Mouse (Mus musculus): ENCODE measurements around the gene Smad3. TPM values are rescaled to one million over a fixed set of nuclear protein-coding genes. Genes with fewer than 3 reads are reported as not detected.

Gene Smad3
- polyA plus RNA-seq, 1 experiment: 25.5 TPM

DNA sequence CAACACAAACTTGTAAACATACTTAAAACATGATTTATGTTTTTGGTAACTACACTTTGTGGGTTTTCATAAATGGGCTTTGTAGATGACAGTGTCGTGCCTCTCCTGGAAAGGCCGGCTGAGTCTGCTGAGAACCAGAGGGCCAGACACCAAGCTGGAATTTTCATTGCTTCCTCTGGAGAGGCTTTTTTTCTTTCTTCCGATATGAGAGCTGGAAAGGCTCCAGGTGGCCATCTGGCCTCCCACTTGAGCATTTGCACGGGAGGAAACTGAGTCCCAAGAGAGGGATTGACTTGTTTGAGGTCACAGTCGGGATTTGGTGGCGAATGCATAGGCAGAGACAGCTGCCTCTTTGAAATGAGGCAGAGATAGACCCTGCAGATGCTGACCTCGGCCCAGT lies 31.6 kb upstream of the Smad3 start:
- Histone ChIP-seq H3K36me3 (ENCODE audit: control insufficient read depth, insufficient read depth) (no peaks in the 10 kb centered on the region), H3K4me2 (ENCODE audit: low read depth) (no peak overlapping the region), H3K4me3 (no peak overlapping the region), H3K27me3 (ENCODE audit: control insufficient read depth, insufficient read depth, insufficient read length) (no peaks in the 10 kb centered on the region), H3K79me2 (ENCODE audit: control insufficient read depth, insufficient read depth) (no peaks in the 10 kb centered on the region), H3ac (ENCODE audit: control insufficient read depth, insufficient read length) (no peak overlapping the region)
- TF ChIP-seq MYOD1 (IDR thresholded peaks at IDR 0.05; ENCODE audit: control insufficient read depth in 1 of 3, insufficient read length in 2 of 3, low read depth in 2 of 3) (peak in 1 of 3 experiments; percentile 26), REST (IDR thresholded peaks at IDR 0.05; ENCODE audit: insufficient read depth, insufficient read length) (no peak)

DNA sequence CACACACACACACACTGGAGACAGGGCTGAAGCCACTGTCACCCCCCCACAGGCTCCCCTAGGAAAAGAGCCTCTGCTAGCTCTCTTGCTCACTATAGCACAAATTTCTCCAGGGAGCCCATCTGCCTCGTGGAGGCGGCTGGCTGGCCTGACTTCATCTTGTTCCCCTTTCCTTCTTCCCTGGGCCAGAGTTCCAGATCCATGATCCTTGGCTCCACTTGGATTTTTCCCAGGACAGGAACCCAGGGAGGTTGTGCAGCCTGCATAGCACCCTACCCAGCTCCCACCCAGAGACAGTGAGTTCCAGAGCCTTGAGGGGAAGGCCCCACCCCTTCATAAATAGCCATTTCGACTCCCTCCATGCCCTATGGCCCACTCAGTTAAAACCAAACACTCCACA lies 29.8 kb upstream of the Smad3 start:
- Histone ChIP-seq H3ac (ENCODE audit: control insufficient read depth, insufficient read length) (no peak overlapping the region), H3K4me2 (ENCODE audit: low read depth) (no peak overlapping the region), H3K4me3 (no peak overlapping the region), H3K79me2 (ENCODE audit: control insufficient read depth, insufficient read depth) (no peaks in the 10 kb centered on the region), H3K27me3 (ENCODE audit: control insufficient read depth, insufficient read depth, insufficient read length) (no peaks in the 10 kb centered on the region), H3K36me3 (ENCODE audit: control insufficient read depth, insufficient read depth) (no peaks in the 10 kb centered on the region)
- TF ChIP-seq MYOG (IDR thresholded peaks at IDR 0.05; ENCODE audit: control insufficient read depth in 1 of 3, insufficient read depth in 1 of 3, insufficient read length in 2 of 3, low read depth in 2 of 3): no peak
- no peak for TF ChIP-seq POLR2AphosphoS2 (IDR thresholded peaks at IDR 0.05; ENCODE audit: insufficient read length, low read depth)
- no peak for TF ChIP-seq POLR2A (IDR thresholded peaks at IDR 0.05; ENCODE audit: insufficient read length, low read depth)
- no peak for TF ChIP-seq TCF12 (IDR thresholded peaks at IDR 0.05; ENCODE audit: insufficient read depth, poor library complexity, severe bottlenecking)
- TF ChIP-seq E2F4 (IDR thresholded peaks at IDR 0.05; ENCODE audit: insufficient read depth): no peak
- TF ChIP-seq MAX (IDR thresholded peaks at IDR 0.05; ENCODE audit: low read depth): no peak
- no peak for TF ChIP-seq TCF3 (IDR thresholded peaks at IDR 0.05; ENCODE audit: insufficient read length, low read depth)
- no peak for TF ChIP-seq MYOD1 (IDR thresholded peaks at IDR 0.05; ENCODE audit: control insufficient read depth in 1 of 3, insufficient read length in 2 of 3, low read depth in 2 of 3)
- TF ChIP-seq SRF (IDR thresholded peaks at IDR 0.05; ENCODE audit: control insufficient read depth, insufficient read length, low read depth): no peak
- no peak for TF ChIP-seq REST (IDR thresholded peaks at IDR 0.05; ENCODE audit: insufficient read depth, insufficient read length)
- no peak for TF ChIP-seq CEBPB (IDR thresholded peaks at IDR 0.05; ENCODE audit: insufficient read depth, poor library complexity, severe bottlenecking)
- no peak for TF ChIP-seq USF1 (IDR thresholded peaks at IDR 0.05; ENCODE audit: low read depth)

DNA sequence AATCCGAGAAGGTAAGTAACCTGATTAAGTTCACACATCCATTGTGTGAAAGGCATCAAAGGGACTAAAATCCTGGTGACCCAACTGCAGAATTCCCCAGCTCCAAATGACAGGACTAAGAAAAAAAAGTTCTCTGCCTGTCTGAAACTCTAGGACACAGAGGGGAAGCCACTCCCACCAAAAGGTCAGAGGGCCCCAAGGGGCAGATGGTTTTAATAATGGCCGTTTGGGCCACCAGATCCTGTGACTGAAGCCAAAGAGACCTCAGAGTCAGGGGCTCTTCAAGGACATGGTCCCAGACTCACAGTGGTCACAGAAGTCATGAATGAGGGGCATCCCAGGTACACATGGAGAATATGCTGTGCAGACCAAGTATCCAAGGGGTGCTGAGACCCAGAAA lies 29.3 kb upstream of the Smad3 start:
- TF ChIP-seq CEBPB (IDR thresholded peaks at IDR 0.05; ENCODE audit: insufficient read depth, poor library complexity, severe bottlenecking) (no peak), MYOD1 (IDR thresholded peaks at IDR 0.05; ENCODE audit: control insufficient read depth in 1 of 3, insufficient read length in 2 of 3, low read depth in 2 of 3) (no peak), TCF3 (IDR thresholded peaks at IDR 0.05; ENCODE audit: insufficient read length, low read depth) (no peak), SRF (IDR thresholded peaks at IDR 0.05; ENCODE audit: control insufficient read depth, insufficient read length, low read depth) (no peak), MAX (IDR thresholded peaks at IDR 0.05; ENCODE audit: low read depth) (no peak)
- no peaks in the 10 kb centered on the region for H3K27me3 ChIP-seq (ENCODE audit: control insufficient read depth, insufficient read depth, insufficient read length)
- no peaks in the 10 kb centered on the region for H3K79me2 ChIP-seq (ENCODE audit: control insufficient read depth, insufficient read depth)
- H3K36me3 ChIP-seq (ENCODE audit: control insufficient read depth, insufficient read depth): no peaks in the 10 kb centered on the region
- H3ac ChIP-seq (ENCODE audit: control insufficient read depth, insufficient read length): no peak overlapping the region
- no peak overlapping the region for H3K4me2 ChIP-seq (ENCODE audit: low read depth)
- H3K4me3 ChIP-seq: no peak overlapping the region

DNA sequence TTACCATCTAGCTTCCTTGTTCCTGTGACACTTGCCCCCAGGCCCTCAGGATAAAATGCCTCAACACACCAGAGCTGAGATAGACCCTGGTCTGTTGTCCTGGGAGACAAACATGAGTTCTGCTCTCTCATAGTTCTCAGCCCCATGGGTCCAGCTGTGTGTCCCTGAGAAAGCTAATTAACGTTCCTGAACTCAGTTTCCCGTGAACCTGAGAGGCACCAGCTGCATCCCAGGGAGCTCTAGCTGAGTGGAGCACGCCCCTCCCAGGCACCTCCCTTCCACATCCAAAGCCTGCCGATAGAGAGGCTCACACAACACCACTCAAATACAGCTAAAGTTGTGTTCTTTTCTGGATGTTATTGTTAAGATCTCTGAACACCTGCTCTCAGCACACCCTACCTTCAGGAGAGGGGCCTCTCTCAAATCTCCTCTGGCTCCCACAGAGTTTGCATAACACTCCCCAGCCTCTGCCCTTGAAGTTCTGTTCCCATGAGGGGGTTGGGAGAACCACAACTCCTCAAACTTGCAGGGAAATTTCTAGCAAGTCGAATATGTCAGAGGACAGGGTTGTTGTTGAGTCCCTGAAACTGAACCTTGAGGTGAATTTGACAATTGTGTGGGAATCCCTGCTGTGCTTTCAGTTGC lies 28.4 kb upstream of the Smad3 start:
- H3ac ChIP-seq (ENCODE audit: control insufficient read depth, insufficient read length): no peak overlapping the region
- H3K4me2 ChIP-seq (ENCODE audit: low read depth): no peak overlapping the region
- H3K27me3 ChIP-seq (ENCODE audit: control insufficient read depth, insufficient read depth, insufficient read length): no peaks in the 10 kb centered on the region
- no peak overlapping the region for H3K4me3 ChIP-seq
- H3K36me3 ChIP-seq (ENCODE audit: control insufficient read depth, insufficient read depth): no peaks in the 10 kb centered on the region
- H3K79me2 ChIP-seq (ENCODE audit: control insufficient read depth, insufficient read depth): no peaks in the 10 kb centered on the region
- TF ChIP-seq REST (IDR thresholded peaks at IDR 0.05; ENCODE audit: insufficient read depth, insufficient read length) (no peak), E2F4 (IDR thresholded peaks at IDR 0.05; ENCODE audit: insufficient read depth) (no peak), MYOD1 (IDR thresholded peaks at IDR 0.05; ENCODE audit: control insufficient read depth in 1 of 3, insufficient read length in 2 of 3, low read depth in 2 of 3) (no peak), POLR2A (IDR thresholded peaks at IDR 0.05; ENCODE audit: insufficient read length, low read depth) (no peak), TCF3 (IDR thresholded peaks at IDR 0.05; ENCODE audit: insufficient read length, low read depth) (no peak), MAX (IDR thresholded peaks at IDR 0.05; ENCODE audit: low read depth) (no peak), POLR2AphosphoS2 (IDR thresholded peaks at IDR 0.05; ENCODE audit: insufficient read length, low read depth) (no peak), TCF12 (IDR thresholded peaks at IDR 0.05; ENCODE audit: insufficient read depth, poor library complexity, severe bottlenecking) (no peak), CEBPB (IDR thresholded peaks at IDR 0.05; ENCODE audit: insufficient read depth, poor library complexity, severe bottlenecking) (no peak), USF1 (IDR thresholded peaks at IDR 0.05; ENCODE audit: low read depth) (no peak), MYOG (IDR thresholded peaks at IDR 0.05; ENCODE audit: control insufficient read depth in 1 of 3, insufficient read depth in 1 of 3, insufficient read length in 2 of 3, low read depth in 2 of 3) (no peak), SRF (IDR thresholded peaks at IDR 0.05; ENCODE audit: control insufficient read depth, insufficient read length, low read depth) (no peak)

DNA sequence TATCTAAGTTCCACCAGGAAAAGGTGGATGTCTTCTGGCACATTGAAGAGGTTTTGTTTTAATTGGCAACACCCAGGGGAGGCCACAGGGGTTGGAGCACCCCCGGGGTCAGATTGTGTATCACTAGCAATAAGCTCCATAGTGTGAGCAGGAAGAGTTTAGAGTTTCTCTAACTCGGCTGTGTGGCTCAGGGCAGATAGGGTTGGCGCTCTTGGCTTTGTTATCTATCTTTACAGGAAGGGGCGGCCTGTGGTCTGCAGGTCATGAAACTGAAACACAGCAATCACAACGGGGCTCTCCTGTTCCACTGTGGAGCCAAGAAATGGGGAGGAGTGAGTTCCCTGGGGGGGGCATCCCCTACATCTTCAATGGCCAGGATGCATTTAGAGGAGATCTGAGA lies 27.7 kb upstream of the Smad3 start:
- TF ChIP-seq TCF12 (IDR thresholded peaks at IDR 0.05; ENCODE audit: insufficient read depth, poor library complexity, severe bottlenecking): no peak
- no peak for TF ChIP-seq MYOG (IDR thresholded peaks at IDR 0.05; ENCODE audit: control insufficient read depth in 1 of 3, insufficient read depth in 1 of 3, insufficient read length in 2 of 3, low read depth in 2 of 3)
- TF ChIP-seq MYOD1 (IDR thresholded peaks at IDR 0.05; ENCODE audit: control insufficient read depth in 1 of 3, insufficient read length in 2 of 3, low read depth in 2 of 3): no peak
- TF ChIP-seq SRF (IDR thresholded peaks at IDR 0.05; ENCODE audit: control insufficient read depth, insufficient read length, low read depth): no peak
- TF ChIP-seq POLR2AphosphoS2 (IDR thresholded peaks at IDR 0.05; ENCODE audit: insufficient read length, low read depth): no peak
- TF ChIP-seq MAX (IDR thresholded peaks at IDR 0.05; ENCODE audit: low read depth): no peak

More for the DNA sequence above, 27.7 kb upstream of the Smad3 start:
- H3K79me2 ChIP-seq (ENCODE audit: control insufficient read depth, insufficient read depth): no peaks in the 10 kb centered on the region
- H3ac ChIP-seq (ENCODE audit: control insufficient read depth, insufficient read length): no peak overlapping the region
- H3K27me3 ChIP-seq (ENCODE audit: control insufficient read depth, insufficient read depth, insufficient read length): no peaks in the 10 kb centered on the region
- no peak overlapping the region for H3K4me2 ChIP-seq (ENCODE audit: low read depth)
- H3K4me3 ChIP-seq: no peak overlapping the region
- no peaks in the 10 kb centered on the region for H3K36me3 ChIP-seq (ENCODE audit: control insufficient read depth, insufficient read depth)
